Mouse (Mus musculus): Measurements from ENCODE around the gene Aldh1l1.

The Aldh1l1 gene

GRCm38 (mm10) chr6:90588113-90588512, 101.9 kb downstream of the Aldh1l1 start:
- in situ Hi-C loops (cut with MboI, MseI) = no loop called here

- in situ Hi-C loops (cut with MboI, MseI) = no loop called here
Measured at GRCm38 (mm10) chr6:90590707-90591106, 104.5 kb downstream of the Aldh1l1 start.

DNA sequence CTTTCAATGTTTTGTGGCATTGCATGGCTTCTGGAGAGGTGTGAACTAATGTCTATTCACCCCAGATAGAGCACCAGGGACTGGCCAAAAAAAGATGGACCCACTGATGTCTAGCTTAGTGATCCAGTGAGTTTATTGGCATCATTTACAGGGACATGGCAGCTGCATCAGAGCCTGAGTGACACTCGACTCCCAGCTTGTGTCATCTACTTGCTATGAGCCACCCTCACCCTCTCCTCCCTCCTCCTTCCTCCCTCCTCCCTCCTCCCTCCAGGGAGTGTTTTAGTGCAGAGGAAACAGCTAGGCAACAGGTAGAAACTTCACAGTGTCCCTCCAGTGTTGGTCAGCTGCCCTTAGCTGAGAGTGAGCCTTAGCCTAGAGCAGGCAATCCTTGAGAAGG, 108.7 kb downstream of the Aldh1l1 start:
- in situ Hi-C loops (cut with MboI, MseI) = no loop called here

GRCm38 (mm10) chr6:90597060-90597459, 110.8 kb downstream of the Aldh1l1 start:
- in situ Hi-C loops (cut with MboI, MseI) = no loop called here

DNA sequence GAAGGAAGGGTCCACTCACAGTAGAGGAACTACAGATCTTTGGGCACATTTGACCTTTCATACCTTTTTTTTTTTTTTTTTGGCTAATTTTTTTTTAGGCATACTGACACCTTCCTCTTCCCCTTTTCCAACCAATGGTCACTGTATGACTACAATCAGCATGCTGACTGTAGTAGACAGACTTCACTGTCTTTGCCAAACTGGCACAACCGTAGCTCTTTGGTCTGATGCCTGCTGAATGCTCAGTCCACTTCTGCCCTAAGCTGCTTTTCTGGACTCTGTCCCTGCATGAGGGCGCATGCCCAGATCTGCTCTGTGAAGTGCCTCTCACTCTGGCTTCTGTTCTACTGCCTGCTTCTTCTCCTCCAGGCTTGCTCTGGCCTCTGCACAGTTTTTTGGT, 111.4 kb downstream of the Aldh1l1 start:
- in situ Hi-C loops (cut with MboI, MseI) = no loop called here

- in situ Hi-C loops (cut with MboI, MseI) = no loop called here
Measured at GRCm38 (mm10) chr6:90598197-90598596, 112.0 kb downstream of the Aldh1l1 start.

DNA sequence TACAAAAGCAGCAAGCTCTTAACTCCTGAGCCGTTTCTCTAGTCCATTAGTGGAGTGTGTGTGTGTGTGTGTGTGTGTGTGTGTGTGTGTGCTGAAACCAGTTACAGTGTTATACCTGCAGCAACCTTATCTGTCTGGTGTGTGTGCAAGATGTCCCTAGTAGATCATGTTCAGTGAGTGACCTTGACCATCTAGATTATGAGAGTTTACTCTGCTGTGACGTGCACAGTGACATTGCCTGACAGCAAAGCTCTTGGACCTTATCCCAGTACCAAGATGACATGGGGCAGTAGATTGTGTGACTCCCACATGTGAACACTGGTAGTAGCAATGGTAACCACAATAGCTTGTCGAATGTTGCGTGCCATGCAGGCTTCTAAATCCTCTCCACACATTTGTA, 114.1 kb downstream of the Aldh1l1 start:
- in situ Hi-C loops (cut with MboI, MseI) = no loop called here

- in situ Hi-C loops (cut with MboI, MseI) = no loop called here
Measured at GRCm38 (mm10) chr6:90601736-90602135, 115.5 kb downstream of the Aldh1l1 start.

GRCm38 (mm10) chr6:90602304-90602703, 116.1 kb downstream of the Aldh1l1 start:
- in situ Hi-C loops (cut with MboI, MseI) = no loop called here

DNA sequence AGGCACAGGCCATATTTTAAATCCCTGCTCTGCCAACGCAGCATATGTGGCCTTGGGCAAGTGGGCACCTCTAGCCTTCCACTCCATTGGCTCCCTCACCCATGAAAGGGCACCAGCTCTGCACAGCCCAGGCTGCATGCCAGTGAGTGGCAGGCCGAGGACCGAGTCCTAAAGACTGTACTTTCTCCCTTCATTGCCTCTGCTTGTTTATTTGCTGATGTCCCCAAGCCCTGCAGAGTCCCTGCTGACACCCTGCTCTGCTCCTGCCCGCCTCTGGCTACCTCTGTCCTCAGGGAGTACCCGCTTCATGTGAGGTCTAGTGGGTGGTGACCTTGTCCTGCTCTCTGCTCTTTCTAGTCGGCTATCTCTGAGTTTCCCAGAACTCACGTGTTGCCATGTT, 116.9 kb downstream of the Aldh1l1 start:
- in situ Hi-C loops (cut with MboI, MseI) = no loop called here

DNA sequence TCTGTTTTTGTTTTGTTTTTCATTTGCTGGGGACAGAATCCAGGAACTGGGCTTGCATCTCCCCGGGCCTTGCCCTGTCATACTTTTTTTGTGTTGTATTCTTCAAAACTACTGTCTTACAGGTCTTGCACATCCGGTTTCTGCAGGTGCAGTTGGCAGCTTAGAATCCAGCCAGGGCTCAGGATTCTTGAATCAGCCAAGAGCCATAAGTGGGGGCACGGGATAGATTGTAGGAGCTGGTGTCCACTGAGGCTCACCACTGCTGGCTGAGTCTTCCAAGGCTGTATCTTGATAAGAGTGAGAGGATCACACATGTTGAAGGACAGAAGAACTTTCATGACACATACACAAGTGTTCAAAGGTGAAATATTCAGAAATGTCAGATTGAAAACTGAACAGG, 117.9 kb downstream of the Aldh1l1 start:
- in situ Hi-C loops (cut with MboI, MseI) = no loop called here

- in situ Hi-C loops (cut with MboI, MseI) = no loop called here
Measured at GRCm38 (mm10) chr6:90604533-90605297, 118.5 kb downstream of the Aldh1l1 start, which contains the start of gene Slc41a3. Gene Slc41a3 (plus strand): TSS chr6:90604725.

- in situ Hi-C loops (cut with MboI, MseI) = no loop called here
Measured at GRCm38 (mm10) chr6:90605298-90605665, 119.1 kb downstream of the Aldh1l1 start.

DNA sequence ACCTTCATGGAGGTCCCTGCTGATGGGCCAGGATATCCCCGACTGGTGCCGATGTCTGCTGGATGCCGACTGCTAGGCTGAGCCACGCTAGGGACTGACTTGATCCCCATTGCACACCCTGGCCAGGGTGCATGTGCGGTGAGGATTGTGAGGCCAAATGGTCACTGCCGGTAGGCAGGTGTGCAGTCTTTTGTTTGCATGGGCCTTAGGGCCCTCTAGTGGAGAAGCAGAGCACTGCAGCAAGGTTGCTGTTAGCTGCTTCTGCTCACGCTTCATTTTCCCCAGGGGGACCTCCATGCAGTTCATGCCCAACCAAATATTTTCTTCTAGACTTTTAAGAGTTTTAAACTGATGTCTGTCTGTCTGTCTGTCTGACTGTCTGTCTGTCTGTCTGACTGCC, 120.3 kb downstream of the Aldh1l1 start:
- in situ Hi-C loops (cut with MboI, MseI) = no loop called here

- in situ Hi-C loops (cut with MboI, MseI) = no loop called here
Measured at GRCm38 (mm10) chr6:90607196-90607595, 121.0 kb downstream of the Aldh1l1 start.

GRCm38 (mm10) chr6:90608186-90608585, 122.0 kb downstream of the Aldh1l1 start:
- in situ Hi-C loops (cut with MboI, MseI) = no loop called here

DNA sequence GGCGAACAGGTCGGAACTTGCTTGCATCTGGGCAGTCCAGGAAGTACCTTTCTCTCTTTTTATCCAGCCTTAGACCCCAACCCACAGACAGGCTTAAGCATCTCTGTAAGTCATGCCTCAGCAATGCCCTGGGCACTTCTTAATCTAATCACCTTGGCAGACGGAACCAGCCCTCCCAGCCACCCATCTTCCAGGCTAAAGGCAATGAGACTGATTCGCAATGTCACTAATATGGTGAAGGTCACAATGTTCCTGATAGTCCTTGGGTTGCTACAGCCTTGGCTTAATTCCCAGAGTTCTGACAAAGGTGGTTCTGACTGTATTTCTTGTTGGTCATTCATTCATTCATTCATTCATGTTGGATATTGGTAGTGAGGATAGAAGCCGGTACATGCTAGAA, 124.0 kb downstream of the Aldh1l1 start:
- in situ Hi-C loops (cut with MboI, MseI) = no loop called here

DNA sequence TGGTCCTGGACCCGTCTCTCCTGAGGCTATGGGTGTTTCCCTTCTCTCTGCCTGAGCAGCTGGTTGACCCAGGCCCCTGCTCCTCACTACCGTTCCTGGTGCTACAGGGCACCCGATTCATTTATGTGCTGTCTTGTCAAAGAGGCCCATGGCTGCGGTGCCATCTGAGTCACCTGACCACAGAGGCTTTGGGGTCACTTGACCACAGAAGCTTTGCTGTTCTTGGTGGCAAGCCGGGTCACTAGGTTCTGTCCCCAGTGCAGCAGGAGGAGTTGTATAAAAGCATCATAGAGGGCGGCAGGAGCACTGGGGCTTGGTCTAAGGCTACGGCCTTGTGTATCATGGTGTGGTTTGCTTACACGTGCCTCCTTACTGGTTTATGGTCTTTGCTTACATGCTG, 127.0 kb downstream of the Aldh1l1 start:
- in situ Hi-C loops (cut with MboI, MseI) = no loop called here

DNA sequence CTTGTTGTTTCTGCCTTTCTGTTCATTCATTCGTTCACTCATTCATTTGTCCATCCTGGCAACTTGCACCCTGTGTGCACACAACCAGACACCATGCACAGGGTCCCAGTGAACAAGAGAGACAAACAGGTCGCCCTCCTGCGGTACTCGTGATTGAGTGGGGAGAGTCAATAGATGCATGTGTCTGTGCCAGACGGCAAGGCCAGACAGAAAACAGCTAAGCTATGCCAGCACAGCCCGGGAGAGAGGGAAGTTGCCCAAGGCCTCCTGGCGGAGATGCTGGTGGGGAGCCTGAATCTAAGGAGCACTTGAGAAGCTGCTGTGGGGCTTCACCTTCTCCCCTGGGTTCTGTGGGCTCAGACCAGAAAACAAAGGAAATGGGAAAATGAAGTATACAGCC, 129.1 kb downstream of the Aldh1l1 start:
- in situ Hi-C loops (cut with MboI, MseI) = no loop called here

- in situ Hi-C loops (cut with MboI, MseI) = no loop called here
Measured at GRCm38 (mm10) chr6:90615991-90616390, 129.8 kb downstream of the Aldh1l1 start.

DNA sequence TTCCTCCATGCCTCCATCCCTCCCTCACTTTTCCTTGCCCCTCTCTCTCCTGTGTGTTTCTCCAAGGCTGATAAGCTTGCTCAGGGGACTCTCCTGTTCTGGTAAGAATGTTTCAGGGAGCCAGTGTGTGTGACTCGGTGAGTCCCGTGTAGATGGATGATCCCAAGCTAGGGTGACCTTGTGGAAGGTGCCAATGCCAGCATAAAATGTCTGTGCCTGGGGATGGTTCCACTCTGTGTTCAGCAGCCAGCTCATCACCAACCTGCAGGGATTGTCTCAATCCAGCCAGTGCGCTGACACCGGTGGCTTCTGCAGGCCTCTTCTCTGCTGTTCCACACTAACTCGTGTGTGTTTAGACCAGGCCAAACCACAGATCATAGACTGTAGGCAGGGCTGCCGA, 130.3 kb downstream of the Aldh1l1 start:
- in situ Hi-C loops (cut with MboI, MseI) = no loop called here

- in situ Hi-C loops (cut with MboI, MseI) = no loop called here
Measured at GRCm38 (mm10) chr6:90618274-90618673, 132.0 kb downstream of the Aldh1l1 start.

- in situ Hi-C loops (cut with MboI, MseI) = no loop called here
Measured at GRCm38 (mm10) chr6:90618821-90619636, 132.8 kb downstream of the Aldh1l1 start.

All from regulatory T cell (primary cell).